Comparison of ENCODE assay signal across 8 mouse cellular contexts in genomic region chr14:62492196-62492850, GRCm38 (mm10). TPM values are rescaled to one million over a fixed set of nuclear protein-coding genes. Genes with fewer than 3 reads are reported as not detected.
DNase-seq lines count a peak whose midpoint lies in the region; ATAC-seq and TF ChIP-seq lines count a peak whose summit lies in the region.

No protein-coding gene starts in this region.

- ATAC-seq in embryonic facial prominence, embryonic 11.5 days (replicated peaks; ENCODE audit: insufficient number of reproducible peaks, low FRiP score, low TSS enrichment, low read depth): no peak
- ATAC-seq in kidney, embryonic 16.5 days (ENCODE audit: low FRiP score, low TSS enrichment): peak; percentile 57; the same call in 1 of the 2 replicates
- ATAC-seq in neural tube, embryonic 15.5 days (ENCODE audit: low FRiP score): peak; percentile 88; the same call in 1 of the 2 replicates

- no peak overlapping the region for H3K4me2 ChIP-seq in embryonic facial prominence, embryonic 11.5 days (ENCODE audit: low read depth, low read length)
- no peak overlapping the region for H3K4me2 ChIP-seq in kidney, embryonic 16.5 days (replicated peaks; ENCODE audit: low read depth, low read length)
- peak overlapping the region; percentile 29 for H3K4me2 ChIP-seq in neural tube, embryonic 15.5 days

- H3K4me1 ChIP-seq in embryonic facial prominence, embryonic 11.5 days (ENCODE audit: control insufficient read depth, insufficient read depth, low read length): no peaks in the 10 kb centered on the region
- H3K4me1 ChIP-seq in kidney, embryonic 16.5 days (ENCODE audit: insufficient read depth, low read length): no peaks in the 10 kb centered on the region
- no peaks in the 10 kb centered on the region for H3K4me1 ChIP-seq in liver, adult 2 months (ENCODE audit: control insufficient read depth, insufficient read depth, low read length)
- H3K4me1 ChIP-seq in neural tube, embryonic 15.5 days: peaks cover 8% of the 10 kb centered on the region; the same call in 1 of the 2 replicates

- DNase-seq in 416B (ENCODE audit: low read depth): peak; percentile 87
- DNase-seq in adrenal gland, adult 8-10 months: peak; percentile 69
- peak; percentile 77 for DNase-seq in embryonic facial prominence, embryonic 11.5 days (ENCODE audit: low spot score)
- peak; percentile 64 for DNase-seq in heart, adult 8-10 months (ENCODE audit: low spot score)
- peak; percentile 82 for DNase-seq in liver, adult 2 months (ENCODE audit: extremely low read depth, low read depth, low spot score)
- peak; percentile 15 to 33 for DNase-seq in thymus, postnatal 10 days (ENCODE audit: low spot score in 2 of 2)

- TF ChIP-seq POLR2A in liver, adult 2 months (IDR thresholded peaks at IDR 0.05; ENCODE audit: extremely low read depth, insufficient read depth, low read length): no peak

- TF ChIP-seq CTCF in liver, adult 2 months (IDR thresholded peaks at IDR 0.05; ENCODE audit: low read depth, low read length): peak; percentile 100

- no peak overlapping the region for H3K9ac ChIP-seq in embryonic facial prominence, embryonic 11.5 days (replicated peaks; ENCODE audit: low read length)
- H3K9ac ChIP-seq in kidney, embryonic 16.5 days (replicated peaks; ENCODE audit: low read length): no peak overlapping the region
- H3K9ac ChIP-seq in liver, adult 2 months (ENCODE audit: low read depth, low read length): no peak overlapping the region
- H3K9ac ChIP-seq in neural tube, embryonic 15.5 days (replicated peaks): no peak overlapping the region

- no peaks in the 10 kb centered on the region for H3K9me3 ChIP-seq in embryonic facial prominence, embryonic 11.5 days (replicated peaks; ENCODE audit: control insufficient read depth, low read length)
- no peaks in the 10 kb centered on the region for H3K9me3 ChIP-seq in kidney, embryonic 16.5 days (ENCODE audit: low read length)
- no peaks in the 10 kb centered on the region for H3K9me3 ChIP-seq in neural tube, embryonic 15.5 days (replicated peaks)

- H3K4me3 ChIP-seq in embryonic facial prominence, embryonic 11.5 days (ENCODE audit: low read depth, low read length): no peak overlapping the region
- no peak overlapping the region for H3K4me3 ChIP-seq in kidney, embryonic 16.5 days (ENCODE audit: low read length)
- H3K4me3 ChIP-seq in liver, adult 2 months (ENCODE audit: insufficient read depth, low read depth, low read length): no peak overlapping the region
- H3K4me3 ChIP-seq in neural tube, embryonic 15.5 days (replicated peaks): no peak overlapping the region

- no peak overlapping the region for H3K27ac ChIP-seq in embryonic facial prominence, embryonic 11.5 days (replicated peaks; ENCODE audit: low read depth, low read length)
- no peak overlapping the region for H3K27ac ChIP-seq in kidney, embryonic 16.5 days (ENCODE audit: low read length)
- H3K27ac ChIP-seq in liver, adult 2 months (replicated peaks; ENCODE audit: insufficient read depth, low read depth, low read length): no peak overlapping the region
- no peak overlapping the region for H3K27ac ChIP-seq in neural tube, embryonic 15.5 days (replicated peaks)

- no peaks in the 10 kb centered on the region for H3K27me3 ChIP-seq in embryonic facial prominence, embryonic 11.5 days (ENCODE audit: control insufficient read depth, insufficient read depth, low read length)
- no peaks in the 10 kb centered on the region for H3K27me3 ChIP-seq in kidney, embryonic 16.5 days (ENCODE audit: insufficient read depth, low read length)
- no peaks in the 10 kb centered on the region for H3K27me3 ChIP-seq in liver, adult 2 months (ENCODE audit: control insufficient read depth, insufficient read depth, low read length)
- no peaks in the 10 kb centered on the region for H3K27me3 ChIP-seq in neural tube, embryonic 15.5 days (replicated peaks)

- 36% methylated on average over 16 of the region's 16 CpGs for WGBS in embryonic facial prominence, embryonic 11.5 days
- WGBS in kidney, embryonic 16.5 days: 31% methylated on average over 16 of the region's 16 CpGs
- WGBS in liver, adult 2 months: 28% methylated on average over 16 of the region's 16 CpGs
- 28% methylated on average over 16 of the region's 16 CpGs for WGBS in neural tube, embryonic 15.5 days

- H3K79me2 ChIP-seq in liver, adult 2 months (ENCODE audit: control insufficient read depth, insufficient read depth, low read length): no peaks in the 10 kb centered on the region

- H3K36me3 ChIP-seq in embryonic facial prominence, embryonic 11.5 days (replicated peaks; ENCODE audit: control insufficient read depth, insufficient read depth, low read depth, low read length): no peaks in the 10 kb centered on the region
- H3K36me3 ChIP-seq in kidney, embryonic 16.5 days (ENCODE audit: insufficient read depth, low read length): no peaks in the 10 kb centered on the region
- H3K36me3 ChIP-seq in liver, adult 2 months (ENCODE audit: control insufficient read depth, insufficient read depth, low read length): no peaks in the 10 kb centered on the region
- H3K36me3 ChIP-seq in neural tube, embryonic 15.5 days: no peaks in the 10 kb centered on the region

RNA-seq across cellular contexts. Expression of gene Gucy1b2, which starts 36.2 kb away (rescaled TPM):
- 1 to 10 TPM in 3 of 4 experiments, under 1 TPM in 1; 0.97 to 1.9 (median 1.3) TPM for total RNA-seq in adrenal gland, adult 8-10 months (2022)
- not detected in 2 replicates for polyA plus RNA-seq in embryonic facial prominence, embryonic 11.5 days (2014; fragmentation: Nextera tagmentation; extraction: Ambion mirVana)
- total RNA-seq in heart, adult 8-10 months (2022): under 1 TPM in 1 of 4 experiments, not detected in 3; 0.28 TPM
- polyA plus RNA-seq in kidney, embryonic 16.5 days (2015; fragmentation: Nextera tagmentation; extraction: Ambion mirVana): not detected in 2 replicates
- not detected in 2 replicates for total RNA-seq in liver, adult 2 months (2014; rRNA removed)
- polyA plus RNA-seq in liver, adult 2 months (2012; rRNA removed): not detected in 2 replicates
- 0.26 and 0.38 TPM in 2 replicates for polyA plus RNA-seq in neural tube, embryonic 15.5 days (2015; fragmentation: Nextera tagmentation; extraction: Ambion mirVana)

Comparison
In these comparisons a context has a peak if more than half of its experiments do, and no peak if none do; other contexts are left out.
1. DNase-seq: peak in every context shown above with its lines; median percentile 87 in 416B; 82 in liver, adult 2 months; 77 in embryonic facial prominence, embryonic 11.5 days; 69 in adrenal gland, adult 8-10 months; 64 in heart, adult 8-10 months; 24 in thymus, postnatal 10 days.